Mouse (Mus musculus): ENCODE measurements around the gene Sesn3. TPM values are rescaled to one million over a fixed set of nuclear protein-coding genes. Genes with fewer than 3 reads are reported as not detected.
A peak's percentile ranks its signal among the peaks of the same experiment; 100 is the strongest.

Gene Sesn3
- polyA plus RNA-seq, 1 experiment from 2014 or later, result 3.7 TPM

GRCm38 (mm10) chr9:14367850-14368249 is 93.0 kb downstream of the Sesn3 start:
- Histone ChIP-seq H3K9me3 (ENCODE audit: low read length) (peaks cover 6% of the 10 kb centered on the region; the same call in 1 of the 2 replicates), H3K9ac (replicated peaks) (no peak overlapping the region), H3K4me3 (ENCODE audit: low read depth, low read length) (no peak overlapping the region), H3K4me2 (ENCODE audit: low read depth, low read length) (no peak overlapping the region), H3K27me3 (ENCODE audit: insufficient read depth, low read length) (no peaks in the 10 kb centered on the region), H3K4me1 (ENCODE audit: insufficient read depth) (peaks cover 52% of the 10 kb centered on the region), H3K36me3 (replicated peaks; ENCODE audit: insufficient read depth, low read length) (no peaks in the 10 kb centered on the region; the same call in none of the 2 replicates), H3K27ac (ENCODE audit: low read depth) (no peak overlapping the region; the same call in 1 of the 2 replicates)
- 77% methylated on average over 4 of the region's 4 CpGs for WGBS (ENCODE audit: insufficient replicate concordance)
- TF ChIP-seq CTCF (IDR thresholded peaks at IDR 0.05; ENCODE audit: low read depth), result no peak
- TF ChIP-seq EP300 (IDR thresholded peaks at IDR 0.05; ENCODE audit: low read depth), result no peak
- ATAC-seq (no peak), DNase-seq (no peak)

DNA sequence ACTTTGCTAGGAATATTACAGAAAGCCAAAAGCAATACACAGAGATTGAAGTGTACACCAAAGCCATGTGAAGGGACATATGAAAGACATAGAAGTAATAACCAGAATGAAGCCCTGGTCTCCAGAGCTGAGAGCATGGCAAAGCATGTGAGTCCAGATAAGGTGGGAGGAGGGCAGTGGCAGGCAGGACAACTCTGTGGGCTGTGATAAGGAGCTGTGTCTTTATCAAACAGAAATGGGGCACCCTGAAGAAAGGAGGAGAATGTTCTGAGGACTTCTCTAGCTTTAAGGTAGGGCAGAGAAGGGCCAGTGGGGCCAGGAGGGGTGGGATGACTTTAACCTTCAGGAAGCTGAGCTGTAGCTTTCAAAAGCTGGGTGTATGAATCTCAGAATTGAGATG is 94.4 kb downstream of the Sesn3 start:
- Histone ChIP-seq H3K27ac (ENCODE audit: low read depth) (peak overlapping the region; percentile 81), H3K36me3 (replicated peaks; ENCODE audit: insufficient read depth, low read length) (no peaks in the 10 kb centered on the region; the same call in none of the 2 replicates), H3K4me1 (ENCODE audit: insufficient read depth) (peaks cover 41% of the 10 kb centered on the region), H3K27me3 (ENCODE audit: insufficient read depth, low read length) (no peaks in the 10 kb centered on the region), H3K4me3 (ENCODE audit: low read depth, low read length) (no peak overlapping the region), H3K4me2 (ENCODE audit: low read depth, low read length) (peak overlapping the region; percentile 49), H3K9ac (replicated peaks) (no peak overlapping the region), H3K9me3 (ENCODE audit: low read length) (peaks cover 6% of the 10 kb centered on the region; the same call in 1 of the 2 replicates)
- TF ChIP-seq EP300 (IDR thresholded peaks at IDR 0.05; ENCODE audit: low read depth) (peak; percentile 96), CTCF (IDR thresholded peaks at IDR 0.05; ENCODE audit: low read depth) (no peak)
- peak; percentile 50 for DNase-seq
- ATAC-seq, result peak; percentile 99

GRCm38 (mm10) chr9:14372440-14372839 is 97.6 kb downstream of the Sesn3 start:
- H3K9me3 ChIP-seq (ENCODE audit: low read length), result peaks cover 6% of the 10 kb centered on the region; the same call in 1 of the 2 replicates
- TF ChIP-seq CTCF (IDR thresholded peaks at IDR 0.05; ENCODE audit: low read depth) (no peak), EP300 (IDR thresholded peaks at IDR 0.05; ENCODE audit: low read depth) (no peak)
- no peak for DNase-seq
- no peak overlapping the region for H3K4me2 ChIP-seq (ENCODE audit: low read depth, low read length)
- H3K27me3 ChIP-seq (ENCODE audit: insufficient read depth, low read length), result no peaks in the 10 kb centered on the region
- H3K4me1 ChIP-seq (ENCODE audit: insufficient read depth), result peaks cover 22% of the 10 kb centered on the region
- ATAC-seq, result no peak
- H3K36me3 ChIP-seq (replicated peaks; ENCODE audit: insufficient read depth, low read length), result no peaks in the 10 kb centered on the region; the same call in none of the 2 replicates
- H3K27ac ChIP-seq (ENCODE audit: low read depth), result no peak overlapping the region; the same call in 1 of the 2 replicates
- H3K9ac ChIP-seq (replicated peaks), result no peak overlapping the region
- no peak overlapping the region for H3K4me3 ChIP-seq (ENCODE audit: low read depth, low read length)

GRCm38 (mm10) chr9:14376149-14376548 is 101.3 kb downstream of the Sesn3 start:
- ATAC-seq (no peak), DNase-seq (no peak)
- H3K4me1 ChIP-seq (ENCODE audit: insufficient read depth), result peaks cover 4% of the 10 kb centered on the region
- H3K9ac ChIP-seq (replicated peaks), result no peak overlapping the region
- H3K27me3 ChIP-seq (ENCODE audit: insufficient read depth, low read length), result no peaks in the 10 kb centered on the region
- TF ChIP-seq EP300 (IDR thresholded peaks at IDR 0.05; ENCODE audit: low read depth) (no peak), CTCF (IDR thresholded peaks at IDR 0.05; ENCODE audit: low read depth) (no peak)
- no peak overlapping the region for H3K27ac ChIP-seq (ENCODE audit: low read depth)
- WGBS (ENCODE audit: insufficient replicate concordance), result 88% methylated on average over 4 of the region's 4 CpGs
- H3K36me3 ChIP-seq (replicated peaks; ENCODE audit: insufficient read depth, low read length), result no peaks in the 10 kb centered on the region; the same call in 1 of the 2 replicates
- no peaks in the 10 kb centered on the region for H3K9me3 ChIP-seq (ENCODE audit: low read length)
- no peak overlapping the region for H3K4me2 ChIP-seq (ENCODE audit: low read depth, low read length)
- H3K4me3 ChIP-seq (ENCODE audit: low read depth, low read length), result no peak overlapping the region

DNA sequence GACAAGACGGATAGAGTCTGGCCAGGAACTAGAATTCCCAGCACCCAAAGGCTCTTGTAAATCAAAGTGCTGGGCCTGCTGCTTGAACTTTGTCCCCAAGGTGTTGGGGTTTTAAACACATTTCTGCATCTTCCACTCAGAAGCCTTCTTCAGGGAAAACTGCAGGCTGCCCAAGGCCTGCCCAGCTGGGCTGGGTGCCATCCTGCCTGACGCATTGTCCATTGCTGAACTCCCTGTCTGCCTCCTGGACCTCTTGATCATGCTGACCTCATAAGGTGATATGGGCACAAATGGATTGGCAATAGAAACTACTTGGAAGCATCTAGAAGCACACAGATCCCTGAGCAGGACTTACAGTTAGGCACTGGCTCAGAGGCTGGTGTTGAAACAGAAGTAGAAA is 103.3 kb downstream of the Sesn3 start:
- ATAC-seq (no peak), DNase-seq (no peak)
- no peaks in the 10 kb centered on the region for H3K27me3 ChIP-seq (ENCODE audit: insufficient read depth, low read length)
- H3K9ac ChIP-seq (replicated peaks), result no peak overlapping the region
- TF ChIP-seq CTCF (IDR thresholded peaks at IDR 0.05; ENCODE audit: low read depth) (no peak), EP300 (IDR thresholded peaks at IDR 0.05; ENCODE audit: low read depth) (no peak)
- no peaks in the 10 kb centered on the region for H3K36me3 ChIP-seq (replicated peaks; ENCODE audit: insufficient read depth, low read length)
- H3K9me3 ChIP-seq (ENCODE audit: low read length), result no peaks in the 10 kb centered on the region
- H3K4me2 ChIP-seq (ENCODE audit: low read depth, low read length), result peak overlapping the region; percentile 81
- H3K4me3 ChIP-seq (ENCODE audit: low read depth, low read length), result no peak overlapping the region
- H3K4me1 ChIP-seq (ENCODE audit: insufficient read depth), result peaks cover 12% of the 10 kb centered on the region
- no peak overlapping the region for H3K27ac ChIP-seq (ENCODE audit: low read depth)
- 94% methylated on average over 2 of the region's 2 CpGs for WGBS (ENCODE audit: insufficient replicate concordance)

- no peaks in the 10 kb centered on the region for H3K36me3 ChIP-seq (replicated peaks; ENCODE audit: insufficient read depth, low read length)
- 26% methylated on average over 8 of the region's 8 CpGs for WGBS (ENCODE audit: insufficient replicate concordance)
- ATAC-seq (no peak), DNase-seq (no peak)
- no peaks in the 10 kb centered on the region for H3K9me3 ChIP-seq (ENCODE audit: low read length)
- TF ChIP-seq EP300 (IDR thresholded peaks at IDR 0.05; ENCODE audit: low read depth), result no peak
- no peak for TF ChIP-seq CTCF (IDR thresholded peaks at IDR 0.05; ENCODE audit: low read depth)
- peak overlapping the region; percentile 73 for H3K27ac ChIP-seq (ENCODE audit: low read depth)
- H3K27me3 ChIP-seq (ENCODE audit: insufficient read depth, low read length), result no peaks in the 10 kb centered on the region
- peaks cover 12% of the 10 kb centered on the region for H3K4me1 ChIP-seq (ENCODE audit: insufficient read depth)
- peak overlapping the region; percentile 75 for H3K4me3 ChIP-seq (ENCODE audit: low read depth, low read length)
- H3K9ac ChIP-seq (replicated peaks), result peak overlapping the region; percentile 79
- peak overlapping the region; percentile 81 for H3K4me2 ChIP-seq (ENCODE audit: low read depth, low read length)
Observed at GRCm38 (mm10) chr9:14379769-14380385, 105.0 kb downstream of the Sesn3 start.
